Mouse (Mus musculus) heart, postnatal 10 days (tissue): ENCODE data around the gene Lhfp. TPM values are rescaled to one million over a fixed set of nuclear protein-coding genes. Genes with fewer than 3 reads are reported as not detected.
"Not testable (repeated sequence)": the region's sequence is repeated elsewhere in the genome, so short reads cannot be mapped to it uniquely, and the experiment has no call there.

Experiments
- DNase-seq, 2 experiments: peaks; one replicate each; pipeline ENCODE4 v3.0.0; 2021
- intact Hi-C: fragments of 180-260 bp; cut with DNase I; formaldehyde crosslinking; loops from one replicate; pipeline ENCODE4 v1.15.1; 2025
- total RNA-seq, 2 experiments: library from RNA; stranded (reverse); gene quantifications; 2 replicates each; pipeline ENCODE4 v1.2.3; 2021

The Lhfp gene
- total RNA-seq, 2 experiments from 2014 or later, result 80.2 to 85.2 TPM

GRCm38 (mm10) chr3:53245571-53246208, 204.4 kb downstream of the Lhfp start:
- peak; percentile 48 to 56 for DNase-seq
- intact Hi-C loops, result loop anchor here (5.0 kb wide), 1 partner anchor 203 kb away; the partner anchor contains the start of gene Lhfp

DNA sequence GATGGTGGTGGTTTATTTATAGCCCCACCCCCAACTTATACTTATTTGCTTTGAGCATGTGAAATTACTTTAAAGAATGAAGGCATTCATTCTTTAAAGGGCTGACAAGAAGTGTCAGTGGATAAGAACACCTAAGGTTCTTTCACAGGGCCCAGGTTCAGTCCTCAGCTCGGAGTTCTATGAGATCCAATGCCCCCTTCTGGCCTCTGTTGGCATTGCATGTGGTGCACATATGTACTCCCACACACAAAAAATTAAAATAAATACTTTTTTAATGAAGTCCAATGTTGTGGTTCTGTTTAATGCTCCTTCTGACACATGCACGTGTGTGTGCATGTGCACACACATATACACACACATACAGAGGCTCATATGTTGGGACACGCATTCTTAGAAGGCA, 205.8 kb downstream of the Lhfp start:
- intact Hi-C loops, result loop anchor here (5.0 kb wide), 1 partner anchor 205 kb away; the partner anchor contains the start of gene Lhfp

DNA sequence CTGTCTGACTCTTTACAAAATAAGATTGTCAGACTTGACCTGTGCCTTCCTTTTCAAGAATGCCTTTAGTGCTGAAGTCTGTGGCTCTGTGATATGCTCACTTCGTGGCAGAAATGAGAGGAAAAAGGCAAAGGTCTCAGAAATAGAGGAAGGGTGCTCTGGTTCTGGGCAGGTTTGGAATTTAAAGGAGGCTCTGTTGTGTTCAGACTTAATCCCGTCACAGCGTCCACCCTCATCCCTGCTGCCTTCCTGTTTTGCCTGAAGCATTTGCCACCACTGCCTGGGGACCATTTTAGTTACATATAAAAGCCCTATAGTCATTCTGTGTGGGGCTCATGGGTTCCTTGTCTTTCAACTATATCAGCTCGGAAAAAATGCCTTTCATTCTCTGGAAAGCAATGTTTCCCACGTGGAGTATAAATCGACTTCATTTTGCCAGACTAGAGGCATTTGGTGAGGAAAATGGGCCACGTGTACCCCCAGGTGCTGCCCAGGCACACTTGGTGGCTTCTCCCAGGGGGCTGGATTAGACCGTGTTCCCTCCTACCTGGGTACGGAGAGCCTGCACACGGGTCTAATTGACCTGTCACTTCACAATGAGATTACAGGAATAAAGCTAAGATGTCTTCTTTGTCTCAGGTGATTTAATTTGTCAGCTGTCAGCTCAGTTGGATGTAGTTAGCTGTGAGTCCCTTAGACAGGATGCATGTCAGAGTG, 207.0 kb downstream of the Lhfp start:
- DNase-seq, result no peak
- intact Hi-C loops, result loop anchor here (5.0 kb wide), 1 partner anchor 206 kb away; the partner anchor contains the start of gene Lhfp

More for the DNA sequence above, 205.8 kb downstream of the Lhfp start:
- peak; percentile 37 to 56 for DNase-seq

DNA sequence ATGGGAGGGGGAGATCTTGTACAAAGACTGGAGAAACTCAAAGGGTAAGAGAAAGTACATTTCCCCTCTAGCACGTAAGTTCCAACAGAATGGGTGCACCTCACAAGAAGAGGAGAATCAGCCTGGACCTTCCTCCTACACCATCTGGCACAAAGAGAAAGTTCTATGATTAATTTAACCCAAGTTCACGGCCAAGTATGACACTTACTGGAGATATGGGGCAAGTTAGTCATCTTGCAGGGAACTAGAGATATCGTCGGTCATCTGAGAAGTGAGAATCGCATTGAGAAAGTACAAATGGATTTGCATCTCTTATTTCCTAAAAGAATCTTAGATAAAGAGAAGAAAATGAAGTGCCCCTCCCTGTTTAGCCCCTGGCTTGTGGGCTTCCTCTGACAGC, 211.2 kb downstream of the Lhfp start:
- DNase-seq, result no peak
- intact Hi-C loops, result loop anchor here (5.0 kb wide), 1 partner anchor 195 kb away; no protein-coding TSS in a partner anchor

DNA sequence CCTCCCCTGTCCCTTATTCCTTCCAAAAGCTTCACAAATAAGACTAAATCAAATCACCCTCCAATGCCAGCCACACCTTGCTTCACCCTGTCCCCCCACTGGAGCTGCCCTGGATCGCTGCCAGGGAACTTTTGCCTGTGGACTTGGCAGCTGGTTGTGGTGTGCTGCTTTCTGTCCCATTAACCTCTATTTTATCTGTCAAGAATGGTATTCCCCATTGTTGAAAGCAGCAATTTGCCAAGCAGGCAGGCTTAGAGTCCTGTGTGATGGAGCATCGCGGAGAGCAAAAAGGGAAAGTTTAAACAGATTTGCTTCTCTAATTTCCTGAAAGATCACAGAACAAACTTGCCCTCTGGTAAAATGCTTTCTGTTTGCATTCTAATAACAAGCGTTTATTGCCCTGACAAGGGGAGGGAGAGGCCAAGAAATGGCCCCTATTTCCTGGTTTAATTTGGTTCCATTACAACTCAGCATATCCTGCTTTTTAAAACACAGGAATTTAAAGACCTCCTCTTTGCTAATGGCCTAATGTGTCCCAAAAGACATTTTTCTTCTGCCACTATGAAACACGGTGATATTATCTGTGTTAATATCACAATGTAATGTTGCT, 212.0 kb downstream of the Lhfp start:
- intact Hi-C loops, result loop anchor here (5.0 kb wide), 1 partner anchor 194 kb away; no protein-coding TSS in a partner anchor
- DNase-seq, result peak; percentile 82 to 86

- DNase-seq, result peak in 1 of 2 experiments; percentile 23
- intact Hi-C loops, result no loop called here
These were observed 217.4 kb downstream of the Lhfp start for GRCm38 (mm10) chr3:53258657-53259158.

- intact Hi-C loops, result no loop called here
- DNase-seq, result no peak
These were observed 224.8 kb downstream of the Lhfp start for GRCm38 (mm10) chr3:53266116-53266515.

- intact Hi-C loops, result no loop called here
- no peak for DNase-seq
These were observed 225.7 kb downstream of the Lhfp start for GRCm38 (mm10) chr3:53267046-53267445.

DNA sequence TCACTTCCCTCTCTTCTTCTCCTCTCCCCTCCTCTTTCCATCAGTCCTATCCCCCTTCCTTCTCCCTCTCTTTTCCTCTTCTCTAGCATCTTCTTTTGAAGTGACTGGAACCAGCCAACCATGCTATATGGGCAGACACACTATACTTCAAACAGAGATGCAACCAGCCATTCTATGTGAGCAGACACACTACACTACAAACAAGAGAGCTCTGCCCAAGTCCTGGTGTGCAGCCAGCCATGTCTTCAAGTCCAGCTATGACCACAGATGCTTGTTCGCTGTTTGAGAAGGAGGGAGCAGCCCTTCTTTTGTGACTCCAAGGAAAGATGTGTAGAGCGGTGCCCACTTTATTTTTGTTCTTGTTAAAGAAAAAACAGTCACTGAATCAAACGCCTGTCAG, 231.9 kb downstream of the Lhfp start:
- intact Hi-C loops, result no loop called here
- DNase-seq, result no peak

- intact Hi-C loops, result no loop called here
- DNase-seq, result no peak
These were observed 236.7 kb downstream of the Lhfp start for GRCm38 (mm10) chr3:53277993-53278392.

DNA sequence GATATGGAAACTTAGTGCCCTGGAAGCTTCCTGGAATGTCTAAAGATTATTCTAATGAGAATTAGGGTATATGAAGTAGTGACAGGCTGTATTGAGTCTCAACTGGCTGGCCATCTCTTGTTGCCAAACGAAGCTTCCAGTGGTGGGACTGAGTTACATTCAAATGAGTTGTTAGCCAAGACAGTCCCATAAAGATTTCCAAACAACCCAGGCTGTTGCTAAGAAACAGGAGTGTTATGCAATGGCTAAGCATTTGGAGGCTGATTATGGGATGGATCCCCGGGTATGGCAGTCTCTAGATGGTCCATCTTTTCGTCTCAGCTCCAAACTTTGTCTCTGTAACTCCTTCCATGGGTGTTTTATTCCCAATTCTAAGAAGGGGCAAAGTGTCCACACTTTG, 240.7 kb downstream of the Lhfp start:
- DNase-seq, intact Hi-C loops: not testable (repeated sequence)

DNA sequence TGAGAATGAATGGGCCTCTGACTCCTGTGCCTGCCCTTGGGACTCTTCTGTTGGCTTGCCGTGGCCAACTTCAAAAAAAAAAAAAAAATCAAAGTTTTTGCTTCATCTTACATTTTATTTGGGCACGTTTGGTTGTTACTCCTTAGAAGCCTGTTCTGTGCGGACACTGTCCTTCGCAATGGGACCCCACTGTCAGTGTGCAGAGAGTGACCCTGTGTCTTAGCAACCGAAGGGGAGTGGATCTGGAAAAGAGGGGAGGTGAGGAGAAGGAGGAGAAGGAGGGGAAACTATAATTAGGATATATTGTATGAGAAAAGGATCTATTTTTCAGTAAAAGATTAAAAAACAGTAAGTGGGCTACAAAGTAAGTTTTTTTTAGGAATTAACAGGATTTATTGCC, 242.7 kb downstream of the Lhfp start:
- intact Hi-C loops, result no loop called here
- no peak for DNase-seq

DNA sequence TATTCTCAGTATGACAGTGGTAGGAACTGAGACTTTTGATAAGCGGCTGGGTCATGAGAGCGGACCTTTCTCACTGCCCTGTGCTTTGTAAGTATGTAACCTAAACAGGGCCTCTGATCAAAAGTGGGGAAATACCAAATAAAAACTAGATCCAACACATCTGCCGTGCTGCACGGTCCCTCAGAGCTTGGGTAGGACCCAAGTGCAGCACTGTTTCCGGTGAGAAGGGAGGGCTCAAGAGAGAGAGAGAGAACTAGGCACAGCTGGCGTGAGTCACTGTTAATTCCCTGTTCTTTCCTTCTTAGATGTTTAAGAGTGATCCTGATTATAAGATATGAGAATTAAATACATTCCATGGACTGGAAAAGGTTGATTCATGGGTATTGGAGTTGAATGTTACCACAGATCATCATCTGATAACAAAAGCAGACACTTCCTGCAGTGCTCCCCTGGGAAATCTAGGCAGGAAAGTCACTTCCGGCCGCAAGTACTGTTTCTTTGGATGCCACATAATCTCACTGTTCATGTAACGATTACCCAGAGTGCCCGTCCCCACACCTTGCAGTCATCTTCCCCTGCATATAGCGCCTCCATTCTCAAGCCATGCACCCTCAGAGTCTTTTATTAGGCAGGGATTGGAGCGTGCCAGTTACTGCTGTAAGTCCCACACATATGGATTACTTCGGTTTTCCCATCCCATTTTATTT, 243.3 kb downstream of the Lhfp start:
- intact Hi-C loops, result no loop called here
- peak; percentile 30 to 31 for DNase-seq

- intact Hi-C loops, result no loop called here
- no peak for DNase-seq
These were observed 247.3 kb downstream of the Lhfp start for GRCm38 (mm10) chr3:53288662-53289061.

- intact Hi-C loops, result no loop called here
- peak in 1 of 2 experiments; percentile 9 for DNase-seq
These were observed 248.4 kb downstream of the Lhfp start for GRCm38 (mm10) chr3:53289589-53290219.

- intact Hi-C loops, result no loop called here
- DNase-seq, result no peak
These were observed 249.9 kb downstream of the Lhfp start for GRCm38 (mm10) chr3:53291185-53291584.

DNA sequence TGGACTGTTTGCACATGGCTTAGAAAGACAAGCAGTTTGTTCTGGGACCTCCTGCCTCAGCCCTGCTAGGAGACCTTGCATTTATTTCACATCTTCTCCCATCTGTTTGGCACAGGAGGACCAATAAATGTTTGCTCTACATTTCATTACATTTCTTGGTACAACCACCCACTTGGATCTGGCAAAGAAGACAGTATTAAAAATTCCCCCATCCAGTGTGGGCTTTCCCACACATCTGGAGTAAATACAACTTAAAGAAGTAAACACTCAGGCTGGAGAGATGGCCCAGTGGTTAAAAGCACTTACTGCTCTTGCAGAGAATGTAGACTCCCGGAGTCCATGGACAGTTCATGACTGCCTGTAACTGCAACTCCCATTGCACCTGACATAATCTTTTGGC, 250.6 kb downstream of the Lhfp start:
- DNase-seq, result no peak
- intact Hi-C loops, result no loop called here

DNA sequence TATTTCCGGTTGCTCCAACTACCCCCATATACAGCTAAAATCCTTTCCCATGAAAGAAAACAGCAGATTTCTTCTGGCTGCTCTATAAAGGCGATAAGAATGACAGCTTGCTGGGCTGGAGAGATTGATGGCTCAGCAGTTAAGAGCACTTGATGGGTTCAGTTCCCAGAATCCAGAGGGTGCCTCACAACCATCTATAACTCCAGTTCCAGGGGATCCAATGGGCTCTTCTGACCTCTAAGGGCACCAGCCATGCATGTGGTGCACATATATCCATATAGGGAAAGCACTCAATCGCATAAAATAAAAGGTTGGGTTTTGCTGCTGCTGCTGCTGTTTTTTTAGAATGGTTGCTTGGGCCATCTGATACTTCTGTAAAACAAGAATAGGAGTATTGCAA, 251.1 kb downstream of the Lhfp start:
- DNase-seq, result no peak
- intact Hi-C loops, result no loop called here

DNA sequence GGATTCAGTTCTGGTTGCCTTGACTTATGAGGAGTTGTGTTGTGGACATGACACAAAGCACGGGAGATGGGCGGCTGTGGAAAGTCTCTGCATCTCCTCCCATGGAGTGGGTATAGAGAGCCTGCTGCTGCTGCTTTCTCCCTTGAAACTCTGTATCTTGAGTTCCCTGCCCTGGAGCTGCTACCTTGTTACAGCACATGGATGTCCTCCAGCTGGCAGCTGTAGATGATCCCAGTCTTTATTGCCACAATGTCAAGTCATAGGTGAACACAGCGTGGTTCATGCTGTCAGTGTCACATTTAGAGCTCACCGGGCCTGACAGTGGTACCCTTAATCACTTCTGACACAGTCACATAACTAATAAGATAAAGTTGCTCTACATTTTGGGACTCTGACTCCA, 251.7 kb downstream of the Lhfp start:
- DNase-seq, result peak in 1 of 2 experiments; percentile 13
- intact Hi-C loops, result no loop called here

DNA sequence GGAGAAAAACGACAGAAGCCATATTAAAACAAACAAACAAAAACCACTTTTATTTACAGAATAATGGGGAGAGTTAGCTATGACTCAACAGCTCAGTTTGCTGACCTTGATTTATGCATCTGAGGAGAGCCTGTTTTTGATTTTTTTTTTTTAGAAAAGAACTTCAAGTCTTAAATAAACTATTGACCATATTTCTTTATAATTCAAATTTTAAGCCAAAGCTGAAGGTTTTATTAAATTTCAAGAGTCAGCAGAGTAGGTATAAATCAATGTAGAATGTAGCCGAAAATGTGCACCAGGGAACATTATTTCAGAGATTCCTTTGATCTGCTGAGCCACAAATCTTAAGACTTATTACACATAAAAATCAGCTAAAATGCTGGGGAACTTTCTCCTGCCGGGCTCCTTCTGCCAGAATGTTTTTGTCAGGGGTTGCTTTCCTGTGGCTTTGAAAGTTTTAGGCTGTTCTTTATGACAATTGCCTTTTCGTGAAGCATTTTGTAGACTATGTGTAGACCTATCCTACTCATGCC, 252.6 kb downstream of the Lhfp start:
- intact Hi-C loops, result no loop called here
- no peak for DNase-seq
